Mouse (Mus musculus): ENCODE results near the gene Srebf1. TPM values are rescaled to one million over a fixed set of nuclear protein-coding genes. Genes with fewer than 3 reads are reported as not detected.

Srebf1 gene
- total RNA-seq (2023): 10 to 100 TPM; 50.9 to 53.7 TPM

DNA sequence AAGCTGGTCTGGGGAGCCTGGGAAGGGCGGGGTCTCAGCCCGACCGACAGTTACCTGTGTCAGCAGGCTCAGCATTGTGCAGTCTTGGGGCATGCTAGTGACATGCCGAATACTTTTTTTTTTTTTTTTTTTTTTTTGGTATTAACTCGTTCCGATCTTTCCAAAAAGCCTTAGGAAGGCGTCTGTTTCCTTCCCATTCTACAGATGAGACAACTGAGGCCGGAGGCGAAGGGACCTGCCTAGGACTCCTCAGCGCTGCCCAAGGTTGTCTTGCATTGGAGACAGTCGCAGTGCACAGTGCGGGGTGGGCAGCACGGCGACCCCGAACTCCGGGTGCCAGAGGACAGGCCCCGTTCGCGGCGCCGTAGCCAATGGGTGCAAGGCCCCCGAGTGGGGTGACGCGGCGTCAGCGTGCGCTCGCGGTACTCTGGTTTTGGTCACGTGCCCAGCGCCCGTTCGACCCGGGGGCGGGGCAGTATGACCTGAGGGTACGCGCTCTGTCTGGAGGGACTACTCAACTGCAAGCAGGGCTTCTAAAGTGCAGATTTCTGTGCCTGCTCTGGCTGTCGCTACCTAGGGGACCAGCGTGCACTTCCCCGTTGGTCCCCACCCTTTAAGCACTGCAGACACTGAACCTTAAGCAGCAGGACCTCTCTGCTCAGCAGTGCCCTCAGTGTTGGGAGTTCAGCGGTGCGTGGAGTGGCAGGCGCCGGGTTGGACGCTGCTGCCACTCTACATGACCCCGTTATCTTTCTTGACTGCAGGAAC is at the start of gene Srebf1:
Srebf1 (minus strand) TSS at position 113 of the 768 bp plus-strand sequence.

Other genes starting within 250 kb of the Srebf1 start
- gene Pemt, start 176.1 kb downstream of the Srebf1 start, total RNA-seq (2023): 1 to 10 TPM in 1 of 2 experiments, under 1 TPM in 1; 0.73 to 3.3 TPM
- 10 to 100 TPM; 24.3 to 24.8 TPM for gene Rai1, start 117.6 kb downstream of the Srebf1 start, total RNA-seq (2023)
- 10 to 100 TPM in 1 of 2 experiments, 1 to 10 TPM in 1; 9.9 to 15.0 TPM for gene Tom1l2, start 130.3 kb upstream of the Srebf1 start, total RNA-seq (2023)
- gene Drc3, start 130.7 kb upstream of the Srebf1 start, total RNA-seq (2023): under 1 TPM; 0.37 to 0.44 TPM
- gene Gid4, start 194.6 kb upstream of the Srebf1 start, total RNA-seq (2023): 1 to 10 TPM; 8.5 TPM
- gene Atpaf2, start 195.9 kb upstream of the Srebf1 start, total RNA-seq (2023): 10 to 100 TPM; 14.3 to 19.3 TPM
- 10 to 100 TPM; 18.9 to 21.8 TPM for gene Drg2, start 232.0 kb upstream of the Srebf1 start, total RNA-seq (2023)
- gene Myo15, start 246.8 kb upstream of the Srebf1 start, total RNA-seq (2023): under 1 TPM; 0.46 TPM